Mouse (Mus musculus) frontal cortex, postnatal 10 days (tissue): ENCODE measurements around the gene Plcb1.
"Not testable (repeated sequence)": the region's sequence is repeated elsewhere in the genome, so short reads cannot be mapped to it uniquely, and the experiment has no call there.

ENCODE experiments used
- DNase-seq, 2 experiments: peaks; one replicate each; pipeline ENCODE4 v3.0.0; 2022; ENCODE audit warnings: low spot score in 2 of 2, mixed read lengths in 1 of 2

Plcb1 gene

DNA sequence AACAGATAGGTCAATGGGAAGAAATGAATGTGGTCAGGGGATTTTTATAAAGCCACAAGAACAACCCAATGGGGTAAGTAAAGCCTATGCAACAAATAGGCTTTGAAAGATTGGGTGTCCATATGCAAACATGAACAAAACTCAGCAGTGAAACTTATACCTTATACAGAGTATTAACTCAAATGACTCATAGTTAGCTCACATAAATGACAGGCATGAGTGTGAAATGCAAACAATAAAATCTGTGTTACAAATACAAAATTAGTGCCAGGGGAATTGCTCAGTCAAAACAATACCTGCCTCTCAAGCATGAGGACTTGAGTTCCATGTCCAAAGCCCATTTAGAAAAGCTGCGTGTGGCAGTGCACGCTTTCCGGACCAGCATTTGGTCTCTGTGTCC, 182.5 kb downstream of the Plcb1 start:
- DNase-seq: no peak

DNA sequence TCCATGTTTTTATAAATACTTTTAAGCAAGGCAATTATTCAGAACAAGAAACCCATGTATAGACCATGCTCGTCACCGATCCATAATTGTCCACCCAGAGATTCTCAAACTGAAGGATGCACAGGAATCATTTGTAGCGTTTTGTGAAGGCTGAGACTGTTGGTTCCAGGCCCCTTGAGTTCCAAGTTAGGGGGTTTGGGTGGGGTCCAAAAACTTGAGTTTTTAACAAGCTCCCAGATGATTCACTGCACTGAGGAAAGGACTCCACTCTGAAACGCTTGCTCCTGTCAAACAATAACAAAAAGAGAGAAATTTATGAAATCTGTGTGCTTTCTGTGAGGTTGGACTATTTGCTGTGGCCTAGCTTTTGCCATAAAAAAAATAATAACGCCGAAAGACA, 186.5 kb downstream of the Plcb1 start:
- DNase-seq: no peak

DNA sequence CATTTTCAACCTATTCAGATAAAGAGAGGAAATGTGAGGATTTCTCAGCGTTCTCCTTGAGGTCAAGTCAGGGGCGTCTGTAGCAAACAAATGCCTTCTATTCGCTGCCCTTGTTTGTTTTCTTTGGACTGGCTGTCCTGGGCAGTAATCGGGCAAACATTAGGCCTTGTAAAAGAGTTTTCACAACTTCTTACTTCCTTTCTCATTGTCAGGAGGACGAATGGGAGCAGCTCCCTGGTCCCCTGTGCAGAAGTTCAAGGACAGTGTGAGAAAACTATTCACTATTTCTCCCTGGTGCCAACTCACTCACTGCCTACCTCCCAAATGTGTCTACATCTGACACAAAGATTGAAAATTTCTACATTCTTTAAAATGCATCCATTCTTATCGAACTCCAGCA, 188.8 kb downstream of the Plcb1 start:
- no peak for DNase-seq

DNA sequence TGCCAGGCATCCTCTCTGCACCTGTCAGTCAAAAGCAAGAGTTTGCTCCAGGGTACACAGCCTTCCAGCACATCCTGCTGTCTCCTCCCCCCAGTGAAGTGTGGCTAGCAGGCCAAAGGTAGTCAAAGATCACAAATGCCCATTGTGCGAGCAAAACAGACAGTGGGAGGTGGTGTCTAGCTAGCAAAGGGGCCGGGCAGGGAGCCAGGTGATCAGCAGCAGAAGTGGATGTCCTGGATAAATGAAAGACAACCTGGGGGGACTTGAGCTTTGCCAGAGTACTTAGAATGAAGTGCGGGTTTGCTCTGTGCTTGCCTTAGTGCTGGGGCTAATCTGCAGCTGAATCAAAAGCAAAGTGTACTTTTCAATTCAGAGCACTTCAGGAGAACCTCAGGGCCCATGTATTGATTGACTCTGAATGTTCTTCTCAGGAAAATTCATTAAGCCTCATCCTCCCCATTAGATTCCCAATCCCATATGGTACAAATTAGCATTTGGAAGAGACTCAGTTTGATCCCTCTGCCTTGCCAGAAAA, 191.0 kb downstream of the Plcb1 start:
- peak in 1 of 2 experiments; percentile 18 for DNase-seq

DNA sequence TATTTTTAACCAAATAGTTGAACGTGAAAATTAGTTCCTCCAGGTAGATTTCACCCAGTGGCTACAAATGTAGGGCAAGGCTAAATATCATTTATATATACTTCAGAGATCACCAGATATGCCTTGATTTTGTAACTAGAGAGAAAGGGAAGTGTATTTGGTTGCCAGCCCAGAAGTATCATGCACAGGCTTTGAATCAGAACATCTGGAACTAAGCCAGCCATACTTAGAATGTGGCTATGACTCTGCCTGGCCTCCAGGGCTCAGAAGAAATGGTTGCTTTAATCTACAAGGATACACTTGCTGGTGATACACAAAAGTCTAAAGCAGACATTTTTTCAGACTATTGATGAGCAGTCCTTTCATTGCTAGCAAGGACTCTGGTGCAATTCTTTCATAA, 191.8 kb downstream of the Plcb1 start:
- no peak for DNase-seq

DNA sequence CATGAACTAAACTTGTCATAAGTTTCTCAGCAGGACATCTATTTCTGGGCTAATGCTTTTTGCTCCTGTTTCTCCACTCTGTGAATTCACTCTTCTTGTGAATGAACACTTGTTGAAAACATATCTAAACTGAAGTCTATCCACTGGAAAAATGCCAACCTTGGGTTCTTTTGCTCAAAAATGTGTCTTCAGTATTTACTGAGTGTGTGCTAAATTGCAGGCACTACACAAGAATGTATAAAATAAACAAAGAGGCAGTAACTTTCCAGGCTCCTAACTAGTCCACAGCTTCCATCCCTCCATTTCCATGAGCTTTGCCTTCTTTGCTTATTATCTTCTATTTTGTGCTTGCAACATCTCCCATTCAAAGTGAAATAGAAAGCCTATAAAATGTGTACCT, 195.5 kb downstream of the Plcb1 start:
- no peak for DNase-seq

DNA sequence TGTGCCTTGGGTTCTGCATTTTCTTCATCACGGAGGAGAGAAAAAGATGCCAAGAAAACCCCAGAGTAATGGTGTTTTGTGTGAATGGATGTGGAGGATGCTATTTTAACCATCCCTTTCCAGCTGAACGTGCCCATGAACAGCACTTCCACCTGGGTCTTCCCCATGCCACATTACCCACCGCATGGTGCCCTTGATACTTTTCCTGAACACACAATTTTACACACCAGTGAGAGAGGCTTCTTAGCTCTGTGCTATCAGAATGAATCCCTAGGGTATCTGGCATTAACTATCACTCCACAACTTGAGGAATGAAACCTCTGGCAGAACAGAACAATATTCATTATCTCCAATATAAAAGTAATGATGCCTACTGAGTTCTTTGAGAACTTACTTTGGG, 199.0 kb downstream of the Plcb1 start:
- no peak for DNase-seq

DNA sequence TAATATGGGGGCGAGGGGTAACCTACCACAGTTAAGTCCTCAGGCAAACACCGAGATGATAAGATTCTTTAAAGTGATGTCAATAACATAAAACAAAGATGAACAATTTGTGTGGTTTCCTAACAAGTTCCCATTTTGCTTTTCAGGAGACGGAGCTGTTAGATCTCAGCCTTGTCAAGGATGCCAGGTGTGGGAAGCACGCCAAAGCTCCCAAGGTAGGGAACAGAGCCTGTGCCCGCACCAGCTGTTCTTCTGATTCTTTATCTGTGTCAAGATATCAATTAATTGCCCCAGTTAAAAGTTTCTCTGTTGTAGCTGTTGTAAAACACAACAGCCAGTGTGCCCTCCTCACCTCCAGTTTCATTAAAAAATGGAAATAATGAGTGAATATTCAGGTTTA, 202.1 kb downstream of the Plcb1 start:
- no peak for DNase-seq

DNA sequence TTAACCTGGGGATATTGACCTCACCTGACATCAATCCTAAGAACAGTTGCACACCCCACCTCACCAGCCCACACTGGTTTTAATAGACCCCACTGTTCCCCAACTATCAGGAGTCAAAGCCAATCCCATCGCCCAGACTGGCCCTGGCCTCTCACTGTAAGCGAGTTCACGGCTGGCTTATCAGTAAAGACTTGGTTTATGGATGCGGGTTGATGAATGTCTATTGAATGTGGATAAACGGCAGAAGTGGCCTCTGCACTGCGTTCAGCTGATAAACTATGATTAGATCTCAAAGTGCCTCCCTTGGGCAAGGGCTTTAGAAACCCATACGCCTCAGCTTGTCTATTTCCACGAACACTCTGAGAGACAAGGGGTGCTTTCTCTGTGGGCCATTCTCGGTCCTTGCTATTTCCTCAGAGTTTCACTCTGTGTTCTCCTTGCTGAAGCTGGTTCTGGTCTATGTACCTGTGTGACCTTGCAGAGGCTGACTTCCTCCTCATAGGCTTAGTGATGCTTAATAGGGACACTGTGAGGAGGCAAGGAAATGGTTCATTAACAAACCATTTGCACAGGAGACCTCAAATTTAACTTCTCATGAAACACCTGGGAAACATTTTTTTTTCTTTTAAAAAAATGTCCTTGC, 203.9 kb downstream of the Plcb1 start:
- no peak for DNase-seq

DNA sequence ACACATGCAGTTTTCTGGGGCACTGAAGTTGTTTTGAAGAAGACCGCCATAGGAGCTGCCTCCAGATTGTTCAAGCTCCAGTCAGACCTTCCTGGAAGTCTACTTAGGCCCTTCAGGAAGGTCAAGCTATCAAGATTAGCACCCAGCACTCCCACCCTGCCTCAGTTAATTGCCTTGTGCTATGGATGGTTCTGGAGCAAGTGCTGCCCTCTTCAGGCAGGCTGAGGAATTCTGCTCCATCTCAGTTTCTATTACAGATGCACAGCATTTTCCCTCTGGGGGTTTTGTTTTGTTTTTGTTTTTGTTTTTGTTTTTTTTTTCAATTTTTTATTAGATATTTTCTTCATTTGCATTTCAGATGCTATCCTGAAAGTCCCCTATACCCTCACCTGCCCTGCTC, 221.3 kb downstream of the Plcb1 start:
- DNase-seq: no peak

DNA sequence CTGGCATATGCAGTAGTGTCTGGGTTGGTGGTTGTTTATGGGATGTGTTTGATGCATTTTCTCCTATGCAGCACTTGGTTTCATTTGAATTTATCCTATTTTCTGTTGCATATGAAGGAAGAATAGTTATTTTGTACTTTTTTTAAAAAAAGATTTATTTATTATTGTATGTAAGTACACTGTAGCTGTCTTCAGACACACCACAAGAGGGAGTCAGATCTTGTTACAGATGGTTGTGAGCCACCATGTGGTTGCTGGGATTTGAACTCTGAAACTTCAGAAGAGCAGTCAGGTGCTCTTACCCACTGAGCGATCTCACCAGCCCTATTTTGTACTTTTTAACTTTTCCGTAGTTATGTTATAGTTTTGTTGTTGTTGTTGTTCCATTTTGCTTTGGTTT, 222.0 kb downstream of the Plcb1 start:
- not testable (repeated sequence) for DNase-seq

DNA sequence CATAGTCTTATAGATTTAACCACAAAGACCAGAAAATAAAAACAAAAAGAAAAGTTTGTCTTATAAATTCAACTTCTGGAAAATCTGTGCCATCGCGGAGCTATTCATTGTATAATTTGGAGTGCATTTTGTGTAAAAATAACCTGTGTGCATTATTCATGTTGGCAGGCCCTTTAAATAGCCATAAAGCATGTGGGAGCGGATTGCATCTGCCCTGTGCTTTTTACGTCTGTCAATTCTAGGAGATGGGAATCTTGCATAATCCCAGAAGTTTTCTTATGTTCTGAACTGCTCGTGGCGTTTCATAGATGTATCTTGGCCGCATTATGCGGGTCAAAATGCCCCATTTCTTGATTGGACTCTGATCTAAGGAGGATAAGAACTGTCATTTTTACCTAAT, 224.5 kb downstream of the Plcb1 start:
- DNase-seq: no peak

DNA sequence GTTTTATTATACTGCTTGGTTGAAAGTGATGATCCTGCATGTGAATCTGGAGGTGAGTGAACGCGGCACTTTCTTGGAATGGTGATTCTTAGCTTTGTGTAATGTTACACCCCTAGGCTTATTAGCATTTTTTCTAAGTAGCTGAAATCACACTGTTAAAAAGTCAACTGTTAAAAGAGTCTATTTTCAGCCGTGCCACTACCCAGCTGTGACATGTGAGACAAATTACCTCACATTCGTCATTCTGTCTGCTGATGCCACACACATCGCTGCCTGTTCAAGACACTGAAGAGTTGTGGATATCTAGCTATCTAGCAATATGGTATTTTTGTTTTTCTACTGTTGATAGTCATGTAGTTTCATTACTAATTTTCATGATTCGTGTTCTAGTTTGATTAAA, 229.6 kb downstream of the Plcb1 start:
- no peak for DNase-seq

DNA sequence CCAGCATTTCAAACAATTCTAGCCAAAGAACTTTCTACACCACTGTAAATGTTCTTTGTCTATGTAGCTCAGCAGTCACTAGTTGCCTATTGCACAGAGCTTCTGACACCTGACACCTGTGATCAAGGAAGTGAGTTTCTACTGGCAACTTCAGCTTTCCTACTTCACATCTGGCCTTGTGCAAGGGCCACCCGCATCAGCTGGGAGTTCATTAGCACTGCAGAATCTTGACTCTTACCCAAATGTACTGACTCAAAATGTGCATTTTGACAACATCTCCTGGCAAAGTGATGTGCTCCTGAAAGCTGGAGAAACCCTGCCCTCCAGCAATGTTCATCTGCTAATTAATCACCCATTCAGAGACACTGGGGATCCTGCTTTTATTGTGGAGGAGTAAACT, 232.4 kb downstream of the Plcb1 start:
- no peak for DNase-seq

DNA sequence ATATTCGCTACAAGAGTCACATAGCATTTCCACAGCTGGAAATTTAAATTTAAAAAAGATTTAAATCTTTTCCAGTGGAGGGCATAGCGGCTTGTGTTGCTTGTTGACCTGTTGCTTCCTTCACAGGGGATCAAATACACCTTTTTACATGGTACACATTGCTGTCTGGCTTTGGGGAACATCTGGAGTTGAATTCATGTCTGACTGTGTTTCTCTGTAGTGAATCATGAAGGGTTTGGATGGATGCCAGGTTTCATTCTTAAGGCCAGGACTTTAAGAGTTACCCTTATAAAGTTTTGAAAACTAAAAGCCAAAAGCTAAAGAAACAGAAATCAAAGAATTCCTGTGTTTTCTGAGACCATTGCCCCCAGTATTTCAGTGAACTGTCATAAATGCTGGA, 232.8 kb downstream of the Plcb1 start:
- DNase-seq: no peak

DNA sequence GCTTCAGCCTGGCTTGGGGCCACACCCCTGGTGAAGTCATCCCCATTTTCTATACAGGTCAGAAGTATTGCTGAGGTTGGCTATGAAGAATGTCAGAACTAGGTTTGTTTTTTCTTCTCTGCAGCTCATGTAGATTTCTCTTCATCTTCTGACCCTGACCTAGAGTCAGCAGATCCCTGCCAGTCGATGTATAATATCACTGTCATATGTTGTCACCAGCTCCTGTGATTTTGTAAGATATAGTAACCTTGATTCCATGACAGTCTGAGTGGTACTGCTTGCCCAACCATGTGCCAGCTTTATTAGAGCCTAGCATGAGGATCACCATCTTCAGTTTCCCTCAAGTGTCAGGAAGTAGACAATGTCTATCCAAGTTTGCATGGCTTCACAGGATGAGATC, 233.7 kb downstream of the Plcb1 start:
- no peak for DNase-seq

DNA sequence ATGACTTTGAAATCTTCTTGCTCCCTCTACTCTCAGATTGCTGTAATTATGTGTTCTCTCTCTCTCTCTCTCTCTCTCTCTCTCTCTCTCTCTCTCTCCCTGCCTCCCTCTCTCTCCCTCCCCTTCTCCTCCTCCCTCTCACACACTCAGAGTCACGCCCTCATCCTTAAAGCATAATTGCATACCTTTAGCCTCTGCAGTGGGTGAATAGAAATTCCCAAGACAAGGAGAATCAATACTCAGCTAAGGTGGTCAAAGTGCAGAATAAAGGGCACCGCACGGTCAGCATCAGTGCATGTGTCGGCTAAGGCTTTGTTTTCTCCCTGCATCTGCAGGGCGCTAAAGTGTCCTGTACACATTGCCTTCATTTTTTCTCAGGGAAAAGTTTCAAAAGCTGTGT, 243.4 kb downstream of the Plcb1 start:
- DNase-seq: no peak

DNA sequence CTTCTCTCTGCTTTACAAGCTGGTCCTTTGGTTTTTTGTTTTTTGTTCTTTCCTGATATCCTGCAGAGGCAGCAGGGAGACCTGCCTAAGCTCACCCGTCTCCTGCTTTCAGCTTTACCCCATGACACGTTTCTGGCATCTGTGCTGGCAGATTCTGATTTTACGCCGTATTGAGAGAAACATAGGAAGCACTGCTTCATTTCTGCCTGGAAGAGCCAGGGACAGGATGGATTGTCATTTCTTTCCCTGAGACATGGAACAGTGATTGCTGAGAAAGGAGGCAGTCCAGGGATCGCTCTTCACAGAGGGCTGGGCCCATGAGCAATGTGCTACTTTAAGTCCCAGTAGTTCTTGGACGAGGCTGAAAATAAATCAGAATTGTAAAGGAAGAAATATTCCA, 243.8 kb downstream of the Plcb1 start:
- DNase-seq: no peak

DNA sequence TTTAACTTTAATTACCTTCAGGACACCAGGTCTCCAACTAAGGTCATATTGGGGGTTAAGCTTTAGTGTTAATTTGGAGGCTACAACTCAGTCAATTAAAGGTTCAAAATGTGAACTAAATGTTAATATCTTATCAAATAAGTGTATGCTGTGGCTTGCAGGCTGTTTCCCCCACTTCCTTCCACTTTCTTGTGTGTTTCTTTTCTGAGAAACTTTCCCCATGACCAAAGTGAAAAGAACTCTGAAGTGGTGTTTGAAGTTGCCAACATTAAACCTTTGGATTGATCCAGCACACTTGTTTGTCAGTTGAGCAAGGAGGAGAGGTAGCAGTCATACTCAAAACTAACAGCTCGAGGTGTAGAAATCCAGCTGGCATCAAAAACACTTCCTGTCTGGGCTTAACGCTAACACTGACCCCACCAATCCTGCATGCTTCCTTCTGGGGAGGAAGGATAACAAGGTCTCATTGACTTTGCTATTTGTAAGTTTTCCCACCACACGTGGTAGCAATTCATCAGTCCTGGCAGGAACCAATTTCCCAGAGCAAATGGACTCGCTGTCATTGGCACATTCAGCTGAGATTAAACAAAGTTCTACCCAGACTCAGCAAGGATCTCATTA, 249.9 kb downstream of the Plcb1 start:
- no peak for DNase-seq

DNA sequence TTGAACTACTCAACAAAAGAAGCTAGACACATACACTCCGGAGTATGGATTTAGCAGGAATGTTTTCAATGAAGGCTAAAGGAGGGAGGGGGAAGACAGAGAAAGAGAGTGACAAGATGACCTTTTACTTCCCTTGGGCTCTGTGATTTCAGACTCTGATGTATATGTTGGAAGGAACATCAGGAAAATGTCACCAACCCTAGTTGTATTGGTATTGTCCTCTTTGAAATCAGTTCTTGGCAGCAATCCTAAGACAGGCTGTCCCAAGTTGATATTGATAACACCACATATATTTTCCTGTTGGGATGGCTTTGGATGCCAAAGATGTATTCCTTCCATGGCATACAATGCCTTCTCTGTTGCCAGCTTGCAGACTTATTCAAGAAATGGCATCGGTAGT, 262.9 kb downstream of the Plcb1 start:
- no peak for DNase-seq

DNA sequence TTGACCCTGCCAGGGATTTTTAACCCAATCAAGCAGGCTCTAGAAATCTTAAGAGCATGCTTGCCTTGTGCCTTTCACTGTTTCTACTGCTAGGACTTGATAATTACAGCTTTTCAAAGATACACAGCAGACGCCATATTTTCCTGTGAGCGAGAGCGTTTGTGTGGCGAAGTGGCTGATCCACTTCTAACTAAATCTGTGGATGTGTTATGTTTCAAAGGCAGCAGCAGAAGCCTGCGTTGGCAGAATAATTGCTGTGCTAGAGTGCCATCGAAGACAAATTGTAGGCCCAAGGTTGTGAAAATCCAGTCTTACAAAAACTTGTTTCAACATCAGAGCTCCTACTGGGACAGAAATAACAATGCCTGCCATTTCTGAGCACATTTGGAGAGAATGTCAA, 263.4 kb downstream of the Plcb1 start:
- DNase-seq: peak in 1 of 2 experiments; percentile 16

DNA sequence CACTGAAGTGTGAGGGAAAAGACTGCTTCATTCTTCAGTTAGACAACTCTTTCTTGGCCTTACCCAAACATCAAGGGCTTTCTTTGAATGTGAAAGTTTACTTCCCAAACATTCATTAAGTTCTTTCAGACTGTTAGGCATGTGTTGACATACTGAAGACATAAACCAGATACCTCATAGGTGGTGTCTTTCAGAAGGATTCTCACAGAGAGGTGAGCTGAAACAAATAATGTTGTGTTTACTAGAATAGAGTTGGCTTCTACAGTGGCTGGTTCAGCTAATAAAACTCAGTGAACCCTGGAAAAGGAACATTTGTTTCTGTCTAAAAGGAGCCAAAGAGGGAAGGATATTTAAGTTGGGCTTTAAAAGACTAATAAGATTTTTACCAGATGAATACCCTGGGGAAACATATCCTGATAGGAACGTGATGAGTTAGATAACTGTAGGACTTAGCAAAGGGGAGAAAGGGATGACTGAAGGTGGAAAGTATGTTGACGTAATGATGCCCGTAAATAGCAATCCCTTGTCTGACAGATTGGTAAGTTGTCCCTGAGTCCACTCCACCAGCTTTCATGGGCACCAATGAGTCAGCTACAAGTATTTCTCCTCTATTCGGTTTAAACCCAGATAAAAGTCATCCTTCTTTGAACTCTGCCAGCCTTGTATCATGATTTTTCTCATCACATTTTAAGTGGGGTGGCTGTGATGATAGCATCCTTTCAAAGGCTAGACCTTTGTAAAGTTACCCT, 265.8 kb downstream of the Plcb1 start:
- no peak for DNase-seq

DNA sequence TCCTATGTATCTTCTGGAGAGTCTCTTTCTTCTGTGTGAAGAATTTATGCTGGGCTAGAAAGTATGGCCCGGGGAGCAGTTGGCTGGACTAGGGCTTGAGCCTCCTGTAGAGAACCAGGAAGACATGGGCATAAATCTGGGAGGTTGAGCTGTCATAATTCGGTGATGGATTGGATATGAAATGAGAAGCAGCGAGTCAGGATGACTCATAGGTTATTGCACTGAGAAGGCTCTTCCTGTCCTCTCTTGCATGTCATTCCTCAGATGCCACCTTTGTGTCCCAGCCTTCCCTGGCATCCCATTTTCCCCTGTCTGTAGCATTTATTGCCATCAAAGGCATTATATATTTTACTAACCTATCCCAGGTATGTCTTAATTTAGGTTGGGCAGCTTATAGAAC, 267.5 kb downstream of the Plcb1 start:
- DNase-seq: no peak
